Mouse (Mus musculus): ENCODE data around the gene Agk.

The Agk gene

GRCm38 (mm10) chr6:40324897-40325841 lies at the start of gene Agk:
TSS of gene Agk (plus strand) at chr6:40325172.
- DNase-seq (ENCODE audit: low read depth): peak; percentile 93

DNA sequence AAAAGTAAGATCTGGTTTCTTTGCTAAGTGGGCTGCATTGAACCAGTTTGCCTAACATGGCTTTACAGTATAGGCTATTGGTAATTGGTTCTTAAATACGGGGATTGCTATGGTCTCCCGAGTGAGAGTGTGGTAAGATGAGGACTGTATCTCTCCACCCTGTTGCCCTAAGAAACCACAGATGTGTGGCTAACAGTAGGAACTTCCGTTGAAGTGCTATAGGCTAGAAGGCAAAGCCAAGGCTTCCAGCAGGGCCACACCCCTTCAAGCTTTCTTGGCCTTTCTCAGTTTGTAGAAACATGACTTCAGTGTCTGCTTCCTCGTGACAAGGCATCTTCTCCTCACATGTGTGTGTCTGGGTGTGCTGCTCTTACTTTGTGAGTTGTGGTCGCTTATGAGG lies 24.3 kb upstream of the Agk start:
- DNase-seq (ENCODE audit: low read depth): no peak

DNA sequence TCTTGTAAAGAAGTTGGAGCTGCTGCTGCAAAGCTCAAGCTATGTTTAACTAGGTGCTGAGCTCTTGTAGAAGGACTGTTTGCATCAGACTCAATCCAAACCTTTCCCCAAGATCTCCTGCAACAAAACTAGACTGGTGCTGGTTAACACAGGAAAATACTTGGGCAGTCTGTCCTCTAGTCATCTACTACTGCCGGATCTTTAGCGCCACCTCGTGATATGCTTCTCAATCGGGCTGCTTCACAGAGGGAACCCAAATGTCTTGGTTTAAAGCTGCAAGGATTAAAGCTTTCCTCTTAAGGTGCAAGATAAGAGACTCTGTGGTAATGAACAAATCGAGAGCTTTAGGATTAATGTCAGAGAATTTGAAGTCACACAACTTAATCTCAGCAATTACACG lies 21.6 kb upstream of the Agk start:
- peak; percentile 91 for DNase-seq (ENCODE audit: low read depth)

- DNase-seq (ENCODE audit: low read depth): no peak
These were observed 20.0 kb upstream of the Agk start for GRCm38 (mm10) chr6:40304972-40305371.

GRCm38 (mm10) chr6:40326341-40326740 lies 1.4 kb downstream of the Agk start:
- peak; percentile 19 for DNase-seq (ENCODE audit: low read depth)

GRCm38 (mm10) chr6:40333497-40333896 lies 8.5 kb downstream of the Agk start:
- no peak for DNase-seq (ENCODE audit: low read depth)

GRCm38 (mm10) chr6:40336735-40337731 lies 12.1 kb downstream of the Agk start:
- no peak for DNase-seq (ENCODE audit: low read depth)

GRCm38 (mm10) chr6:40346959-40347771 lies 22.2 kb downstream of the Agk start:
- DNase-seq (ENCODE audit: low read depth): peak; percentile 90

GRCm38 (mm10) chr6:40347772-40348111 lies 22.8 kb downstream of the Agk start:
- DNase-seq (ENCODE audit: low read depth): no peak

DNA sequence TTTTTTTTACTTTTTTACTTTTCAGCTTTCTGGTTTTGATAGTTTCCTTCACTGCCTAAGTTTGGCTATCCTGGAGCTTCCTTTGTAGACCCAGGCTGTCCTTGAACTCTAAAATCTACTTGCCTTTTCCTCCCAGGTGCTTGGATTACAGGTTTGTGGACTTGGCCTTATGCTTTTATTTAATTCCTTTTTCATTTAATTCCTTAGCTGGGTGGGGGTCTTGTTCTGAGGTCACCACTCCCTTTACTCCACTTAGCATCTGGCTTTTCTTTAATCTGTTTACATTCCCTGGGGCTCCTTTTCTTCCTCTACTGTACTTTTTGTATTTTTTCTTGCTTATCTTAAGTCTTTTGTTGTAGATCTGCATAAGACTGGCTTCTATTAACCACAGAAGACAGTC lies 25.1 kb downstream of the Agk start:
- no peak for DNase-seq (ENCODE audit: low read depth)

GRCm38 (mm10) chr6:40350856-40351255 lies 25.9 kb downstream of the Agk start:
- DNase-seq (ENCODE audit: low read depth): no peak

- peak; percentile 52 for DNase-seq (ENCODE audit: low read depth)
These were observed 28.4 kb downstream of the Agk start for GRCm38 (mm10) chr6:40353360-40353759.

DNA sequence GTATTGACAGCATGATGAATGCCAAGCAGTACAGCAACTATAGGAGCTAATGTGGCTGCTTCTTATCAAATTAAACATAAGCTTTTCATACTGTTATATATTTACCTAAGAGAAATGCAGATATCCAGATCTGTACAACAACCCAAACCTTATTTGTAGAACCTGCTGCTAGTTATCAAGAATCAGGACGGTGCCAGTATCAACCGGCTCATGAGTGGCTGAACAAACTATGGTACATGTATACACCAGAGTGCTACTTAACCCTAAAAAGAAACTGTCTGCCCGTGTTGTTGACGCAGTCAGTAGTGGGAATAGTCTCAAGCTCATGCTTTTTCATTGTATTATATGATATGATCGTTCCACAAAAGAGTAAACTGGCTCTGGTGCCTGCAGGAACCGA lies 46.1 kb downstream of the Agk start:
- DNase-seq (ENCODE audit: low read depth): no peak

DNA sequence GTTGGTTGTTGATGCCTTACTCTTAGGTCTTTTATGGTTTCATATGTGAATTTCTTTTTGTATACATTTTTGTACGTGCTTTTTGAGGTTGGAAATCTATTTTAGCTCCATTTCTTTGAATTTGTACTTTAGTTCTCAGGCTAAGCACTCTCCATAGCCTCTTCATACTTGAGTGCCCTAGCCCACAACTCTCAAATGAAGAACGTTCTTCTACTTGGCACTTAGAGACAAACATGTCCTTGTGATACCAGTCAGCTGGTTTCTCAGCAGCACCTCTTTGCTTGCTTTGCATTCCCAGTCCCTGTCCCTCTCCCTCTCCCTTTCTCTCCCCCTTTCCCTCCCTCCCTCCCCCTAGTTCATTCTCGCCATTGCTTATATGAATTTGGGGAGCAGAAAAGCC lies 55.2 kb downstream of the Agk start:
- DNase-seq (ENCODE audit: low read depth): no peak

DNA sequence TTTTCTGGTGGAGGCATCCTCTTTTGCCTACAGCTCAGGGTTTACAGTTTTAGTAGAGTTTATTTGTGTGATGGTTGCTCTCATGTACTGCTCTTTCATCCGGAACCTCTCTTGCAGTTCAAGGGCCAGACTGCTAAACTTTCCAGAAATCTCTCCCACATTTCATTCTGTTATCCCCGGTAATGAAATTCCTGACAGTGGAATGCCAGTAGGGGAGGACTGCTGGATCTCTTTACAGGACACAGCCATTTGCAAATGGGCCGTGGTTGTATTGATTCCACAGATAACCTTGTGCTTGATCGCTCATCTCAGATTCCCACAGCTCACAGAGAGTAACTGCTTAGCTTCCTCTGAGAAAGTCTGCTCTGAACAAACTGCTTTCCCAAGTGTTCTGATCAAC lies 56.9 kb downstream of the Agk start:
- no peak for DNase-seq (ENCODE audit: low read depth)

GRCm38 (mm10) chr6:40385682-40386081 lies 60.7 kb downstream of the Agk start:
- no peak for DNase-seq (ENCODE audit: low read depth)

DNA sequence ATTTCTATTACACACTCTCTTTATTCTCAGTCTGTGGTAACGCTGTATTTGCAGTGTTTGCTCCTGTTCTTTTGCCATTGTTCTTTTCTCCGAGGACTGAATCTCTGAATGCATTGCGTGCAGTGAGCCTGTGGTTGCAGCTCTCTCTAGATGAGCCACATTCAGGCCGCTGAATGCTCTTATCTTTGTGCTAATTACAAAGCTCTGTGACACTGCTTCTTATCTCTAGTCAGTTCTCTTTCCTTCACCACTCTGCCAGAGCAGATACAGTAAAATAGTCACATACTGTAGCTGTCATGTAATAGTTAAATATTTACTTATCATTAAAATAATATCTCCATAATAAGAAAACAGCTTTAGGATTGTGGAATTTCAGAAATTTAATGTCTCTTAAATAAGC lies 63.7 kb downstream of the Agk start:
- no peak for DNase-seq (ENCODE audit: low read depth)

DNA sequence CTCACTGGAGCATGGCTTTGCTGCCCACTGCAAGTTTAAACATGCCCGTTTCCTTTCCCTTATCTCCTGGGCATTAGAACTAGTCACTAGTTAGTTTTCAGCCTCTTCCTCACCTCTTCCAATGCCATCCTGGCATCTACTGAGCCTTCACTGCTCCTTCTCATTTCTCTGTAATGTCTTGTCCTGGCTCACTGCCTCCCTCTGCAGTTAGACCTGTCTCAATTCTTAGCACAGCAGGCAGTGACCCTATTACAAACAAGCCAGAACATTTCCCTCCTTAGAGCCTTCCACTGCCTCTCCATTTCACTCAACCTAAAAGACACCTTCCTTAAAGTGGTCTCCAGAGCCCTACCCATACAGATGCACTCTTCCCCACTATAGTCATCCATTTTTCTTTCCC lies 66.0 kb downstream of the Agk start:
- DNase-seq (ENCODE audit: low read depth): peak; percentile 53

DNA sequence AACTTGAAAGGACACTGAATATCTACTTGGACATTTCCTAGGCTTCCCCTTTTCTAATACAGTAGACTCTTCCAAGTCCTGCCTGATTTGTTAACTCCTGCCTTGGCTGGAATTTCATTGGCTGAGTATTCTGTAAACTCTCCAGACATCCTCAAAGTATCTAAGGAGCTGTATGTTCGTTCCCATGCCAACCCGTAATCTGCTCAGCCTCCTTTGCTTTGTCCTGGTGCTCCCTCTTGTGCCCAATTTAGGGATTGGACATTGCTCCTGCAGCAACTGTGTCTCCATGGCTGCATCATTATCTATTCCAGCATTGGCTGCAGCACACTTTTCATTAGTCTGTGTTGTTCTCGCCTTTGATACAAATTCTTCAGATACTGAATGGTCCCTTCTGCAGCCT lies 68.2 kb downstream of the Agk start:
- DNase-seq (ENCODE audit: low read depth): peak; percentile 94

- DNase-seq (ENCODE audit: low read depth): no peak
These were observed 77.1 kb downstream of the Agk start for GRCm38 (mm10) chr6:40402031-40402430.

- no peak for DNase-seq (ENCODE audit: low read depth)
These were observed 78.8 kb downstream of the Agk start for GRCm38 (mm10) chr6:40403640-40404285.

Data from NIH3T3 (cell line).